Mouse (Mus musculus) lung, adult 2 months (tissue): ENCODE data around the gene Foxn3. TPM values are rescaled to one million over a fixed set of nuclear protein-coding genes. Genes with fewer than 3 reads are reported as not detected.

ENCODE experiments used
- DNase-seq: peaks from one replicate; pipeline ENCODE4 v3.0.0; 2022
- H3K4me1 ChIP-seq: fragments of 200-500 bp; 2 replicates; pipeline ENCODE4 v1.6.1; 2011; ENCODE audit warnings: low read length; ENCODE audit not compliant: control insufficient read depth, insufficient read depth
- H3K4me3 ChIP-seq: fragments of 200-500 bp; replicated peaks from 2 replicates; pipeline ENCODE3; 2011; ENCODE audit warnings: low read depth, mild to moderate bottlenecking, control low read depth, low read length; ENCODE audit errors: extremely low read depth
- CTCF ChIP-seq: fragments of 200-500 bp; IDR thresholded peaks from 2 replicates; pipeline ENCODE4 v1.5.1; 2011; ENCODE audit warnings: mild to moderate bottlenecking, low read length, control low read depth; ENCODE audit not compliant: insufficient read depth
- POLR2A ChIP-seq: fragments of 200-500 bp; IDR thresholded peaks from 2 replicates; pipeline ENCODE4 v1.6.1; 2011; ENCODE audit warnings: low read depth, mild to moderate bottlenecking, control low read depth, low read length, borderline replicate concordance; ENCODE audit errors: extremely low read depth
- WGBS: fragments of 180-500 bp; shearing (Covaris S2); methylation state at CpG from one replicate; pipeline ENCODE4 v1.1.7; 2018; 5-methylcytosine and 5-hydroxymethylcytosine counted together
- polyA plus RNA-seq: library from polyadenylated mRNA; depleted of rRNA; stranded (reverse); fragments of >200 nt; gene quantifications from 2 replicates; pipeline ENCODE4 v1.2.3, GENCODE M21; 2012

Gene Foxn3
- polyA plus RNA-seq, 1 experiment = 48.2 TPM

DNA sequence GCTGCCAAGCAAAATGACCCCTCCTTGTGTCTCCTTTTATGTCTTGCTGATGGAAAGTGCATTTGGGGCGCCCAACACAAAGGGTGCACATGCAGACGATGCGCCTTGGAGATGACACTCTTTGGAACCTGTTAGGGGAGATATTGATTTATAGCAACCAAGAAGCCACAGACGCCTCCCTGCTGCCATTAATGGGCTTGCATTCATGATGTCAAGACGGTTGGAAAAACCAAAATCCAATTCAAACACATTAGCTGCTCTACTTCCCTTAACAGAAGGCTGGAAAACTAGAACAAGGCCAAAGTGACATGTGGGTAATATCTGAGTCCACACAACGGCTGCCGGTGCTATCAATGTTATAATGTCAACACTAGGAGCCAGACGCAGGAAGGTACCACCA is 314.8 kb downstream of the Foxn3 start:
- DNase-seq = no peak
- TF ChIP-seq POLR2A (no peak), CTCF (no peak)
- Histone ChIP-seq H3K4me1 (peaks cover 8% of the 10 kb centered on the region), H3K4me3 (no peak overlapping the region)
- 84% methylated on average over 8 of the region's 8 CpGs for WGBS

DNA sequence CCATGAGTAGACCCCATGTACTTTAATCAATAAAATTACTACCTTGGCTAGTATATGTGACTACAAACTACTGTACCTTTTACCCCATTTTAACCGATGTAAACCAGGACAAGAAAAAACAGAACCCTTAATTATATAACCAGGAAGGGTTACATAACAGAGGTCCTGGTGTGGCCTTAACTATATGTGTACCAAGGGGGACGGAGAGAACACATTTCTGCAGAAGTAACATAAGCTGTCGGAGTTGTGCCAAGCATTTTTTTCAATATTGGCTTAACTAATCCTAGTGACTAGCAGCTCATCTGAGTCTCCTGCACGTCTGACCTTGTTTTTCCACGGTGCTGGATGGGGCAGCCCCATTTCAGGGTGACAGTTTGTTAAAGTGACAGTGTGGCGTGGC is 315.4 kb downstream of the Foxn3 start:
- WGBS = 56% methylated on average over 6 of the region's 6 CpGs
- H3K4me3 ChIP-seq = no peak overlapping the region
- TF ChIP-seq POLR2A = no peak
- no peak for TF ChIP-seq CTCF
- H3K4me1 ChIP-seq = peaks cover 8% of the 10 kb centered on the region
- DNase-seq = no peak

DNA sequence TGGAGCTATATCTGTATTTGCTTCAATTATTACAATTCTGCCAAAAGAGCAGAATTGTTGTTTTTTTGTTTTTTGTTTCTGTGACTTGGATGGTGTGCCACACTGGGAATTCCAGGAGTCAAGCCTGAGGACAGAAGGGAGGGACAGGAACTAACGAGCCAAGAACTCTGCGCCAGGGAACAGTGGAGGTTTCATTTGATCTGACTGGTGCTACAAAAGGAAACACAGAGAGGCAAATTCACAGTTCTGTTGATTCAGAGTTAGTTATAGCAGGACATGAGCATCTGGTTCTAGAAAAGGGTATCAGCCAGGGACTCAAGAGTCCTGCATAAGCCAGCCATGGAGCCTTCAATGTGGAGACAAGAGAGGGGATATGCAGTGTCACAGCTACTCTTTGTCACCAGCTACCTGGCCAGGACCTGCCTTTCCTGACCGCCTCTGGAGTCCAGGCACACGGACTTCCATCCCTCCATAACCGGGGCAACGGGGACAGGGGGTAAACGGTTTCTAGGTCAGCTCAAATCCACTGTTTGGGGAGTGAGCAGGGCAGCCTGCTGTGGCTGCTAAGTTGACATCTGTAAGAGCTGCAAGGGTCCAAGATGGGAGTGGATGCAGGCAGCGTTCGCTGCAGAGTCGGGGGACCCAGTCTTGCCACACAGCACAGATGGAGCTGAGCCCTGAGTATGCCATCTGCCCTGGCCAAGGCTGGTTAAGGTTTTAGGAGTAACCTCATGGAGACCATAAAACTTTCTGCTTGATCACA is 316.2 kb downstream of the Foxn3 start:
- 64% methylated on average over 10 of the region's 10 CpGs for WGBS
- TF ChIP-seq CTCF (no peak), POLR2A (no peak)
- Histone ChIP-seq H3K4me1 (peaks cover 8% of the 10 kb centered on the region), H3K4me3 (no peak overlapping the region)
- DNase-seq = no peak

DNA sequence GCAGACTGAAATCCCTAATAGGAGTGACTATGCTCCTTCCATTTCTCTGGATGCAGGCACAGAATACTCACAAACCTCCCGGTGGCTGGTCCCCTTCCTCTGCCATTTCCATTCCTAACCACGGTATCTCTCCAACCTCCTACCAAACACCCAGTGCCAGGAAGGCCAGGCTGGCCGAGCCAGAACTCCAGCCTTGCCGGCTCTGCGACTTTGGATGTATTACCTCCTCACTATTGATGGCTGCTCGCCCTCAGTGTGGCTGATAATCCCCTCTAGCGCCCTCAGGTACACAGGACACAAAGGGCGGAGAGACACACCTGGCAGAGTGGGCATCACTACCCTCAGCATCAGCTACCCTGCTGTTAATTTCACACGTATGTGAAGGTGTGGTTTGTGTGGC is 318.7 kb downstream of the Foxn3 start:
- peaks cover 10% of the 10 kb centered on the region for H3K4me1 ChIP-seq
- no peak for TF ChIP-seq POLR2A
- TF ChIP-seq CTCF = no peak
- 92% methylated on average over 9 of the region's 9 CpGs for WGBS

DNA sequence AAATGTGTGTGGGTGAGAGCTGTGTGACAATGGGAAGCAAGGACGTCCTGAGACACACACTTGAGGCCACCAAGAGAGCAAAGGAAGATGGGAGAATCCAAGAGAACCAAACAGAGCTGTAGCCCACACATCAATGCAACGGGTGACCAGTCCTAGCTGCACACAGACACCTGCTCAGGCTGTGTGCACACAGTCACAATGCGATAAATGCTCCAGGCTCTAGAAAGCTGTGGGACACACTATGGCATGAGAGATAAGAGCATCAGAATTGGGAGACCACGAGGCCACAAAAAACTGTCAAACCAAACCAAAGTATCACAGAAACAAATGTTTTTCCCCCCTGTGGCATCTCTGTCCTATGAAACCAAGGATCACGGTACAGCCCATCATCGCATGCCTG is 319.1 kb downstream of the Foxn3 start:
- Histone ChIP-seq H3K4me3 (no peak overlapping the region), H3K4me1 (peaks cover 10% of the 10 kb centered on the region)
- WGBS = 94% methylated on average over 6 of the region's 6 CpGs
- DNase-seq = no peak
- no peak for TF ChIP-seq POLR2A
- TF ChIP-seq CTCF = no peak

More for the DNA sequence above, 318.7 kb downstream of the Foxn3 start:
- no peak for DNase-seq
- H3K4me3 ChIP-seq = no peak overlapping the region

DNA sequence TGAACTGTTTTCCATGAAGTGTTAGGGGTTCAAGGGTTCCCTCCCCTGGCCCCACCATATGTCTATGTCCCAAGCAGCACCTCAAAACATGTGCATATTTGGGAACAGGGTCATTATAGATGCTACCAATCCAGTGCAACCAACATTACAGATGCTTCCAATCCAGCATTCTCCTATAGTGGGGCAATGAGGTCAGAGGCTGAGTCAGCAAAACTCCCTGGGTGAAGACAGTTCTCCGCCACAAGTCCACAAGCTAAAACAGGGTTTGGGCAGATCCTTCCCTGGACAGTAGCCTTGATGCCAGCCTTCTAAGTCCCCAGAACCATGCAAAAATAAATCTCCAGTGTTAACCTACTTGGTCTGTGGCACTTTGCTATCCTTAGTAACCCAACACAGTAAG is 320.1 kb downstream of the Foxn3 start:
- no peak overlapping the region for H3K4me3 ChIP-seq
- WGBS = 100% methylated on average over 1 of the region's 1 CpGs
- peaks cover 10% of the 10 kb centered on the region for H3K4me1 ChIP-seq
- no peak for DNase-seq
- TF ChIP-seq POLR2A (no peak), CTCF (no peak)

DNA sequence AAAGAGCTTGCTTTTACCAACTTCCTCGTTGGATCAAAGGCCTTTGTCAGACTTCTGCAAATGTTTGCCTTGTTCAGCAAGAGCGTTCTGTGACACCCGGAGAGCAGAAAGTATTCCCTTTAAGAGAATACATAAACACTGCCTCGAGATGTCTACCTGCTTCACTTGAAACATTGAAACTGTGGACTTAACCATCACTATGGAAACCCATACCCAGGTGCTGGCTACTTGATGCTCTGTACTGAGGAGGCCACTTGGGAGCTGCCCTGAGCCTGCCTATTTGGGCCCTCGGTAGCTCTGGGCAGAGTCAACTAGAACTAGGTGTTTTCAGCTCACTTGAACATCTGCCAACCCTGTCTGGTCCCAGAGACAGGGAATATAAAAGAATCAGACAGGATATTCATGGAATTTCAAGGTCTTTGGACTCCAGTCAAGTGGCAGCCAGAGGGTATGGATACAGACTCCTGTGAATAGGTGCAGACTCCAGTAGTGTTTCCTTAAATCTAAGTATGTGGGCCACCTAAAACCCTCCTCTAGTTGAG is 323.1 kb downstream of the Foxn3 start:
- Histone ChIP-seq H3K4me1 (peaks cover 2% of the 10 kb centered on the region), H3K4me3 (no peak overlapping the region)
- DNase-seq = no peak
- 42% methylated on average over 5 of the region's 5 CpGs for WGBS
- TF ChIP-seq CTCF = no peak
- no peak for TF ChIP-seq POLR2A

DNA sequence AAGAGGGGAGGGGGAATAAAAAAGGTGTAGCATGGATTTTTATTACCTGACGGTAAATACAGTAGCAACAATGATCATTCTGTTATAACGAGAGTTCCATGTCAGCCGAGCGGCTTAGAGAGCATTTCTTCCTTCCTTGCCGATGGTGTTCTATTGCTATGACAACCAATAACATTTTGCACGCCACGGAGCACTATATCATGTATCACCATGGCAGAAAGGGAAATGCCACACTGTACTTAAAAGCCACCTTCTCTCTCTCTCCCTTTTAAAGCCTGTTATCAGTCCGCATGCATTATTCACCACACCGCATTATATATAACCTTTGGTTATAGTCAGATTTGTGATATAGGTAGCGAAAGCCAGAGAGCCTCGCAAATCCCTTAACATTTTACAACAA is 323.6 kb downstream of the Foxn3 start:
- no peak overlapping the region for H3K4me3 ChIP-seq
- 65% methylated on average over 11 of the region's 11 CpGs for WGBS
- H3K4me1 ChIP-seq = peaks cover 2% of the 10 kb centered on the region
- DNase-seq = no peak
- no peak for TF ChIP-seq CTCF
- no peak for TF ChIP-seq POLR2A

DNA sequence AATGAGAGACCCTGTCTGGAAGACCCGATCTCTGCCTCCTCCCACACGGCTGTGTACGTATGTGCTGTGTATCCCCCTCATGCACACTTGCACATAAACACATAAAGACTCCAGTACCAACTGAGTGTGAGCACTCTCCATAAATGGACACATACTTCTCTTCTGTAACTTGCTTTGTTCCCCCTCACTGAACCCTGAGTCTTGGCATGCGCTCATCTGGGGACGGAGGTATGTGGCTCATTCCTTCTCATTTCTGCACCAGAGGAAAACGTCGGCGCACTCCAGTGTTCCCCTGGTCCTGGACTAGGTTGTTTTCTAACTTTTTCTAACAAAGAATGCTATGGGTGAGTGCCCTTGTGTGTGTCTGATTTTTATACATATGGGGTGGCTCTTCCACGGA is 325.9 kb downstream of the Foxn3 start:
- Histone ChIP-seq H3K4me1 (peaks cover 5% of the 10 kb centered on the region), H3K4me3 (no peak overlapping the region)
- no peak for DNase-seq
- TF ChIP-seq POLR2A = no peak
- no peak for TF ChIP-seq CTCF
- 89% methylated on average over 9 of the region's 9 CpGs for WGBS

DNA sequence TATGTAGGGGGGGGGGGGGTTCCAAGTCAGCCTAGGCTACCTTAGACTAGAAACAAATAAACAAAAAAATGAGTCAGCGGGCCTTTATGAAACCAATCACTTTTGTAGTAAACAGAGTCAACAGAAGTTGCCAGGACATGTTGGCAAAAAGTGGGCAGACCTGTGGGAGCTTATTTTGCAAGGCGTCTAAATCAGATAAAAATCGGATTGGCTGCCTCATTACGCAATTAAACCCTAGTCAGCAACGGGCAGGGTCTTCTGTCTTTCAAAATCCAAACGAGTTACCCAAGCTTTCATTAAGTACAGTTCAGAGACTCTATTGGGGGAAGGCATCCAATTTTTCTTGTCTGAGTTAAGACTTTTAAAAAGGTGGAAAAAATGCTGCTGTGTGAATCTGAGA is 329.0 kb downstream of the Foxn3 start:
- 43% methylated on average over 6 of the region's 6 CpGs for whole genome bisulfite sequencing
- no peak overlapping the region for H3K4me3 ChIP-seq
- no peak for DNase-seq
- H3K4me1 ChIP-seq = peaks cover 3% of the 10 kb centered on the region; the same call in 1 of the 2 replicates
- TF ChIP-seq POLR2A (no peak), CTCF (no peak)
